Mouse (Mus musculus): ENCODE data around the gene Cap2.

Gene Cap2

DNA sequence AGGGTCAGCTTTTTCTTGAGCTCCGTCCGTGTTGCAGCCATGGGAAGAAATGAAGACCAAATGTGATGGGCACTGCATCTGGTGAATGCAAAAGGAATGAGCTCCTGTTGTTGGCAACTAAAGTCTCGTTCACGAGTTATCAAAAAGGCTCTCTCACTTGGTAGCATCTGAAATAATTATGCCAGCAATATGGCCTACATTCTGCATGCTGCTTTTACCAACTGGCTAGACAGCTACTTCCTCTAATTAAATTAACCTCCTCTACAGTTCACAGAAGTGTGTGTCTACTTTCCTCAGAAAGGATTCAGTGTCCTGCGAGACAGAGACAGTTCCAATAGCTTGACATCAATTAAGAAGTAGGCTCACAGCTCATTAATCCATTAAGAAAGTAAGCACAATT lies 152.9 kb downstream of the Cap2 start:
- Histone ChIP-seq H3K36me3 (ENCODE audit: control insufficient read depth, insufficient read depth, low read length, poor library complexity, severe bottlenecking) (no peaks in the 10 kb centered on the region), H3K27me3 (ENCODE audit: control insufficient read depth, insufficient read depth, low read length, poor library complexity, severe bottlenecking) (no peaks in the 10 kb centered on the region)
- no peak for DNase-seq (ENCODE audit: low read depth, low spot score)

DNA sequence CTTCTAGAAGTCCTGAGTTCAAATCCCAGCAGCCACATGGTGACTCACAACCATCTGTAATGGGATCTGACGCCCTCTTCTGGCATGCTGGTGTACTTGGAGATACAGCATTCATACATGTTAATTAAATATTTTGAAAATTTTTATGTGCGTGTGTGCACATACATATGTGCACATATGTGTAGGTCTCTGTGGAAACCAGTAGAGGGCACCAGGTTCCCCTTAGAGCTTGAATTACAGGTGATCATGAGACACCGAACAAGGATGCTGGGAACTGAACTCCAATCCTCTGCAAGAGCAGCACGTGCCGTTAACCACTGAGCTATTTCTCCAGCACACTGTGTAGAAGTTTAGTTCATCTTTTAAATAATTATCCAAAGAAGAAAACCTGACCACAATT lies 157.6 kb downstream of the Cap2 start:
- DNase-seq (ENCODE audit: low read depth, low spot score) = no peak
- H3K36me3 ChIP-seq (ENCODE audit: control insufficient read depth, insufficient read depth, low read length, poor library complexity, severe bottlenecking) = no peaks in the 10 kb centered on the region
- H3K27me3 ChIP-seq (ENCODE audit: control insufficient read depth, insufficient read depth, low read length, poor library complexity, severe bottlenecking) = no peaks in the 10 kb centered on the region

- H3K36me3 ChIP-seq (ENCODE audit: control insufficient read depth, insufficient read depth, low read length, poor library complexity, severe bottlenecking) = no peaks in the 10 kb centered on the region
- no peaks in the 10 kb centered on the region for H3K27me3 ChIP-seq (ENCODE audit: control insufficient read depth, insufficient read depth, low read length, poor library complexity, severe bottlenecking)
- DNase-seq (ENCODE audit: low read depth, low spot score) = peak; percentile 71
These were observed 161.9 kb downstream of the Cap2 start for GRCm38 (mm10) chr13:46663461-46663964.

- Histone ChIP-seq H3K27me3 (ENCODE audit: control insufficient read depth, insufficient read depth, low read length, poor library complexity, severe bottlenecking) (peaks cover 1% of the 10 kb centered on the region; the same call in 1 of the 2 replicates), H3K36me3 (ENCODE audit: control insufficient read depth, insufficient read depth, low read length, poor library complexity, severe bottlenecking) (no peaks in the 10 kb centered on the region)
- DNase-seq (ENCODE audit: low read depth, low spot score) = peak; percentile 92
These were observed 167.5 kb downstream of the Cap2 start, which contains the start of gene Fam8a1 for GRCm38 (mm10) chr13:46669048-46669619. Gene Fam8a1, plus strand, starts transcription at chr13:46669522.

DNA sequence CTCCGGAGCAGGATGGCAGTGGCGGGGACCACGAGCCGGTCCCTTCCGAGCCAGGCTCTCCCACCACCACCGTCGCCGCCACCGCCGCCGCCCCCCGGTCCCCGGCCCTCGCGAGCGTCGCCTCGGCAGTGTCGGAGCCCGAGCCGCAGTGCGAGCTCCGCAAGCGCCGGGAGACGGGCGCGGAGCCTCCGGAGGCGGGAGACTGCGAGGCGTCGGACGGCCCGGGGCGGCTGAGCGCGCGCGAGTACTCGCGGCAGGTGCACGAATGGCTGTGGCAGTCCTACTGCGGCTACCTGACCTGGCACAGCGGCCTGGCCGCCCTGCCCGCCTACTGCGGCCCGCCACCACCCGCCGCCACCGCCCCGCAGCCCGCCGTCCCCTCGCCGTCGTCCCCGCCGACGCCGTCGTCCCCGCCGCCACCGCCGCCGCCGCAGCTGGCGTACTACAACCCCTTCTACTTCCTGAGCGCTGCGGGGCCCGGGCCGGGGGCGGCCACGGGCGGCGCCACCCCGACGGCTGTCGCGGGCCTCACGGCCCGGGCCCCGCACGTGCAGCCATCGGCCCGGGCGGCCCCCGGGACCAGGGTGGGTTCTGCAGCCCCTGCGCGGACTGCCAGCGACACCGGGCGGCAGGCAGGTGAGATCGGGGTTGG lies 168.1 kb downstream of the Cap2 start:
- DNase-seq (ENCODE audit: low read depth, low spot score) = peak; percentile 42
- H3K36me3 ChIP-seq (ENCODE audit: control insufficient read depth, insufficient read depth, low read length, poor library complexity, severe bottlenecking) = 0 out of 2 replicates have a peak, but pooled peaks cover 1% of the 10 kb centered on the region
- peaks cover 1% of the 10 kb centered on the region; the same call in 1 of the 2 replicates for H3K27me3 ChIP-seq (ENCODE audit: control insufficient read depth, insufficient read depth, low read length, poor library complexity, severe bottlenecking)

- Histone ChIP-seq H3K27me3 (ENCODE audit: control insufficient read depth, insufficient read depth, low read length, poor library complexity, severe bottlenecking) (peaks cover 1% of the 10 kb centered on the region; the same call in 1 of the 2 replicates), H3K36me3 (ENCODE audit: control insufficient read depth, insufficient read depth, low read length, poor library complexity, severe bottlenecking) (0 out of 2 replicates have a peak, but pooled peaks cover 1% of the 10 kb centered on the region)
- no peak for DNase-seq (ENCODE audit: low read depth, low spot score)
These were observed 168.9 kb downstream of the Cap2 start for GRCm38 (mm10) chr13:46670514-46670913.

GRCm38 (mm10) chr13:46674601-46675000 lies 173.0 kb downstream of the Cap2 start:
- DNase-seq (ENCODE audit: low read depth, low spot score) = no peak
- Histone ChIP-seq H3K27me3 (ENCODE audit: control insufficient read depth, insufficient read depth, low read length, poor library complexity, severe bottlenecking) (peaks cover 1% of the 10 kb centered on the region; the same call in 1 of the 2 replicates), H3K36me3 (ENCODE audit: control insufficient read depth, insufficient read depth, low read length, poor library complexity, severe bottlenecking) (peaks cover 4% of the 10 kb centered on the region; the same call in 1 of the 2 replicates)

GRCm38 (mm10) chr13:46677721-46678120 lies 176.1 kb downstream of the Cap2 start:
- Histone ChIP-seq H3K36me3 (ENCODE audit: control insufficient read depth, insufficient read depth, low read length, poor library complexity, severe bottlenecking) (peaks cover 9% of the 10 kb centered on the region), H3K27me3 (ENCODE audit: control insufficient read depth, insufficient read depth, low read length, poor library complexity, severe bottlenecking) (no peaks in the 10 kb centered on the region)
- no peak for DNase-seq (ENCODE audit: low read depth, low spot score)

DNA sequence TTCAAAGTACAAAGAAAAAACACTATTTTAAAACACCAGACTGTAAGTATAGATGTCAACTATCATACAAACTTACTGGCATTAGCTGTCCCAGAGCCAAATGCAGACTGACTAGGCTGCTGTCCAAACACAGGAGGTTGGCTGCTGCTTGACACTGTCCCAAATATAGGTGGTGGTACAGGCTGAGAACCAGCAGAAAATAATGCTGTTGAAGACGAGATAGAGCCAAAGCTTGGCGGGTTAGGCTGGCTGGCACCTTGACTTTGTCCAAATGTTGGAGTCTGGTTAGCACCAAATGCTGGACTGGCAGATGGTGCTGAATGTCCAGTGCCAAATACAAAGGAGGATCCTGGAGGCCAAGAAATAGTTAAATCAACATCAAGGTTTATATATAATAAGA lies 181.3 kb downstream of the Cap2 start:
- no peak for DNase-seq (ENCODE audit: low read depth, low spot score)
- Histone ChIP-seq H3K36me3 (ENCODE audit: control insufficient read depth, insufficient read depth, low read length, poor library complexity, severe bottlenecking) (peaks cover 23% of the 10 kb centered on the region), H3K27me3 (ENCODE audit: control insufficient read depth, insufficient read depth, low read length, poor library complexity, severe bottlenecking) (no peaks in the 10 kb centered on the region)

DNA sequence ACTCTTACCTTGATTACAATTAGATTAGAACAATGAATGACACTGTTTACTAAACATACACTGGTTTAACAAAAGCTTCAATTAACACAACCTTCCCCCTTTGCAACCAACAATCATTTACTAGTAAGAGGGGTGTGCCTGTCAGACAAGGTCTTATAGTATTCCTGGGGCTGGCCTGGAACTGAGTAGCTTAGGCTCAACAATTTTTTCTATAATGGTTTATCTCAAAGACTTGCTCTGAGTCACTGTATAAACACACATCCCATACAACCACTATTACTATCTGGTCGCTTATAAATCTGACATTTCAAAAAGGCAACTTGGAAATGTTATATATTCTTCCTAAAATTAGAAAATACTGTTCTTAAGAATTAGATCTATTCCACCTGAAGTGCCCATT lies 181.7 kb downstream of the Cap2 start:
- DNase-seq (ENCODE audit: low read depth, low spot score) = no peak
- H3K36me3 ChIP-seq (ENCODE audit: control insufficient read depth, insufficient read depth, low read length, poor library complexity, severe bottlenecking) = peaks cover 21% of the 10 kb centered on the region
- H3K27me3 ChIP-seq (ENCODE audit: control insufficient read depth, insufficient read depth, low read length, poor library complexity, severe bottlenecking) = no peaks in the 10 kb centered on the region

GRCm38 (mm10) chr13:46690559-46691241 lies 189.1 kb downstream of the Cap2 start:
- peak; percentile 69 for DNase-seq (ENCODE audit: low read depth, low spot score)
- peaks cover 17% of the 10 kb centered on the region; the same call in 1 of the 2 replicates for H3K36me3 ChIP-seq (ENCODE audit: control insufficient read depth, insufficient read depth, low read length, poor library complexity, severe bottlenecking)
- no peaks in the 10 kb centered on the region for H3K27me3 ChIP-seq (ENCODE audit: control insufficient read depth, insufficient read depth, low read length, poor library complexity, severe bottlenecking)

- DNase-seq (ENCODE audit: low read depth, low spot score) = no peak
- Histone ChIP-seq H3K36me3 (ENCODE audit: control insufficient read depth, insufficient read depth, low read length, poor library complexity, severe bottlenecking) (peaks cover 14% of the 10 kb centered on the region), H3K27me3 (ENCODE audit: control insufficient read depth, insufficient read depth, low read length, poor library complexity, severe bottlenecking) (no peaks in the 10 kb centered on the region)
These were observed 193.8 kb downstream of the Cap2 start for GRCm38 (mm10) chr13:46695296-46695908.

GRCm38 (mm10) chr13:46695932-46696331 lies 194.3 kb downstream of the Cap2 start:
- no peaks in the 10 kb centered on the region for H3K27me3 ChIP-seq (ENCODE audit: control insufficient read depth, insufficient read depth, low read length, poor library complexity, severe bottlenecking)
- no peak for DNase-seq (ENCODE audit: low read depth, low spot score)
- H3K36me3 ChIP-seq (ENCODE audit: control insufficient read depth, insufficient read depth, low read length, poor library complexity, severe bottlenecking) = peaks cover 16% of the 10 kb centered on the region

DNA sequence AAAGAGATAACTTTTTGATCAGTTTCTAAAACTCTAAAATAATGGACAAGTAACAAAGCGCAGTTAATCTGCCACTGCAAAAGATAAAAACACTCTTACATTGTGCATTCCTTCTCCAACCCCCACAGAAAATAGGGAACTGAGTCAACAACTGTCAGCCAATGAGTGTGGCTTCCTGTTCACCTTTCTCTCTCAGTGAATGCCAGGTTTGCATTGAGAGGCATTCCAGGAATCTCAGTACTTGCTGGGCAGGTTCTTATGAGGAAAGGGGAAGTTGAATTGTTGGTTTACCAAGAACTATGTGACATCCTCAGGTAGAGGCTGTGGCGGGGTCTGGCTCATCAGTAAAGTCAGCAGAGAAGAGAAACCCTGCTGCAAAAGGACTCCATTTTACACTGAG lies 195.1 kb downstream of the Cap2 start:
- peaks cover 16% of the 10 kb centered on the region for H3K36me3 ChIP-seq (ENCODE audit: control insufficient read depth, insufficient read depth, low read length, poor library complexity, severe bottlenecking)
- no peaks in the 10 kb centered on the region for H3K27me3 ChIP-seq (ENCODE audit: control insufficient read depth, insufficient read depth, low read length, poor library complexity, severe bottlenecking)
- peak; percentile 25 for DNase-seq (ENCODE audit: low read depth, low spot score)
